Mouse (Mus musculus) heart, postnatal 0 days (tissue): ENCODE data around the gene Cacfd1. TPM values are rescaled to one million over a fixed set of nuclear protein-coding genes. Genes with fewer than 3 reads are reported as not detected.

Experiments used
- ATAC-seq: fragments of 200-750 bp; cut with Nextera tagmentation; 2 replicates; pipeline ENCODE4 v1.8.0; 2017; ENCODE audit warnings: low read depth, moderate number of reproducible peaks, moderate library complexity; ENCODE audit not compliant: insufficient read depth
- DNase-seq: peaks from one replicate; pipeline ENCODE4 v3.0.0-alpha.2; 2016; ENCODE audit warnings: low spot score
- H3K27ac ChIP-seq: fragments of 300-500 bp; sonication (generic); 2 replicates; pipeline ENCODE4 v1.5.1; 2014; ENCODE audit warnings: low read depth, mild to moderate bottlenecking
- H3K27me3 ChIP-seq: fragments of 300-500 bp; sonication (generic); 2 replicates; pipeline ENCODE4 v1.6.1; 2014; ENCODE audit warnings: low read length, mixed read lengths; ENCODE audit not compliant: control insufficient read depth, insufficient read depth
- H3K36me3 ChIP-seq: fragments of 300-500 bp; sonication (generic); replicated peaks from 2 replicates; pipeline ENCODE4 v1.6.1; 2014; ENCODE audit warnings: low read length, mixed read lengths; ENCODE audit not compliant: control insufficient read depth, insufficient read depth
- H3K4me1 ChIP-seq: fragments of 300-500 bp; sonication (generic); 2 replicates; pipeline ENCODE4 v1.6.1; 2014; ENCODE audit warnings: antibody characterized with exemption; ENCODE audit not compliant: control insufficient read depth, insufficient read depth
- H3K4me2 ChIP-seq: fragments of 300-500 bp; sonication (generic); 2 replicates; pipeline ENCODE4 v1.6.1; 2014; ENCODE audit warnings: low read depth, mild to moderate bottlenecking, low read length, moderate library complexity
- H3K4me3 ChIP-seq: fragments of 300-500 bp; sonication (generic); 2 replicates; pipeline ENCODE4 v1.5.1; 2014; ENCODE audit warnings: low read depth, low read length
- H3K9ac ChIP-seq: fragments of 300-500 bp; sonication (generic); replicated peaks from 2 replicates; pipeline ENCODE4 v1.6.1; 2014; ENCODE audit warnings: low read depth, low read length, mixed read lengths
- H3K9me3 ChIP-seq: fragments of 300-500 bp; sonication (generic); replicated peaks from 2 replicates; pipeline ENCODE4 v1.6.1; 2016; ENCODE audit warnings: low read length; ENCODE audit not compliant: control insufficient read depth
- CTCF ChIP-seq: IDR thresholded peaks from 2 replicates; pipeline ENCODE4 v1.5.1; 2016; ENCODE audit warnings: antibody characterized with exemption, control low read depth, low read depth
- EP300 ChIP-seq: IDR thresholded peaks from 2 replicates; pipeline ENCODE4 v1.6.1; 2016; ENCODE audit warnings: antibody characterized with exemption, low read depth
- WGBS: fragments of 180-500 bp; shearing (Covaris S2); extraction: QIAGEN DNeasy Blood & Tissue Kit; methylation state at CpG from one replicate; pipeline ENCODE4 v1.1.7; 2014; 5-methylcytosine and 5-hydroxymethylcytosine counted together
- polyA plus RNA-seq: library from polyadenylated mRNA; unstranded; fragments of >200 nt; fragmentation: Nextera tagmentation; extraction: Ambion mirVana; gene quantifications from 2 replicates; pipeline ENCODE4 v1.2.1, GENCODE M21; 2015
- total RNA-seq: library from RNA; depleted of rRNA; stranded (reverse); fragments of >200 nt; gene quantifications from 2 replicates; pipeline ENCODE4 v1.2.3, GENCODE M21; 2014; ENCODE audit warnings: low replicate concordance; rRNA removed

The Cacfd1 gene
- total RNA-seq: 11.9 and 26.6 TPM in 2 replicates
- polyA plus RNA-seq: 34.6 and 37.3 TPM in 2 replicates

DNA sequence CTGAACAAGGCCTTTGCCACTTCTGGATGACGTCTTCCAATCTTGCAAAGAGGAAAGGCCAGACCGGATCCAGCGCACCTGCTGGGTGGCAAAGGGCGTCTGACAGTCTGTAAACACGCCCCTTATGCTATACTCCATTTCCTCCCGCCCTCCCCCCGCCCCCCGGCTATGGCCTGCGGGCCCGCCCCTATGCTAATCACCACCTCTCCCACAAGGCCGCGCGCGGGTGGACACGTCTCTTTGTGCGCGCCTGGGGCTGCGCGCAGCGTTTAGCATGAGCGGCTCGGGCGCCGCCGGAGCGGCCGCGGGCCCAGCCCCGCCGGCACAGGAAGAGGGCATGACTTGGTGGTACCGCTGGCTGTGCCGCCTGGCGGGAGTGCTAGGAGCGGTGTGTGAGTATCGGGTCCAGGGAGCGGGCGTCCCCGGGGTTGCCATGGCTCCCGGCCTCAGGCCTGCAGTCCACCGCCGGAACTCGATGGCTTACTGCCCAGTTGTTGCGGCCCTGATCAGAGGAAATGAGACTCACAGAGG lies at the start of gene Cacfd1:
TSS of gene Cacfd1 (plus strand) at position 213 of the 531 bp plus-strand sequence.
- DNase-seq (peak; percentile 90), ATAC-seq (peak; percentile 97)
- Histone ChIP-seq H3K9me3 (no peaks in the 10 kb centered on the region), H3K4me3 (peak within 1 kb of the TSS; percentile 77), H3K4me1 (no peaks in the 10 kb centered on the region; the same call in 1 of the 2 replicates), H3K36me3 (peaks cover 14% of the 10 kb centered on the region), H3K27me3 (no peaks in the 10 kb centered on the region), H3K4me2 (peak within 1 kb of the TSS; percentile 64), H3K27ac (peak within 1 kb of the TSS; percentile 80), H3K9ac (peak within 1 kb of the TSS; percentile 83)
- TF ChIP-seq EP300 (peak; percentile 53; the same call in 1 of the 2 replicates), CTCF (no peak)
- WGBS: under 1% methylated on average over 42 of the region's 43 CpGs

DNA sequence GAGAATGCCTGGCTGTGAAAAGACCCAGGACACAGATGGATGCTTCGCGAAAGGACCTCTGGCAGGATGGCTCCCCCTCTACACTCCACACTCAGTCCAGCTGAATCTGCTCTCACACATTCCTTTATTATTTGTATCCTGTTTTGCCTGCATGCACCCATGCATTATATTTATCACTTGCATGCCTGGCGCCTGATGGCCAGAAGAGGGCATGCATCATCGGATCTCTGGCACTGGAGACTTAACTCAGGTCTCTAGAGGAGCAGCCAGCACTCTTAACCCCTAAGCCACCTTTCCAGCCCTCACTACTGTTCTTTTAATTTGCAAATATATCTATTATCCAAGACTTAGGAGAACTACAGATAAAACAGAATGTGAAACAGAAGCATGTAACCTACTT lies 49.0 kb upstream of the Cacfd1 start:
- no peaks in the 10 kb centered on the region for H3K27me3 ChIP-seq

DNA sequence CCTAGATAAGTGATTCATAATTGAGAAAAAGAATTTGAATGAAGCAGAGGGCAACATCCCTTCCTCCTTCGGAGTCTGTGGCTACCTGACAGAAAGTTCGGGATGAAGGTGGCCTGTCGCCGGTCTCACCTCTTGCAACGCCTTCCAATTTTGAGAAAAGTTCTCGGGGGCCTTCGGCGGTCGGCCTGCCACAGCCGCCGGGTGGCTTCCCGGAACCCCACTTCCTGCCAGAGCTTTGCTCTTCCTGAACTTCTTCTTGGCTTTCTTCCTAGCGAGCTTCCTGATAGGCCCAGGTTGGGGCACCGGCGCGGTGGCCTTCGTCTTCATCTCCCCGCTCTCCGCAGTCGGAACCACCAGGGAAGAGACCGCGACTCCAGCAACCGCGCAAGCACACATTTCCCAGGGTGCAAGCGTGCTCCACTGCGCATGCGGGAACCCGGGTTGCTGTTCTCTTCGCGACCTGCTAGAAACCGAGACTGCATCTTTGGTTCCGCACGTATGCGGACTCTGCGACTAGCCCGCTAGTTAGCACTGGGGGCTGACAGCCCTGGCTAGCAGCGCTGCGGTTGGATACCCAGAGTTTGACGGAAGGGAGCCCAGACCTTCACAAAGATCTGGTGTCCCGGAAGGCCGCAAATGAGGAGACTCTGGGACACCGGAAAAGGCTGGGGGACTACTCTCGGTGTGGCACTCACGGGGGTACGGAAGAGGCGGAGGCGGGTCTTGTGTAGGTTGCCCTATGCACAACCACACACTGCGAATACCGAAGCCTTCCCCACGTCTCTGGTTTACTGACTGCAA lies 45.6 kb upstream of the Cacfd1 start, which contains the start of gene Rexo4:
TSS of gene Rexo4 (minus strand) at position 464 of the 801 bp plus-strand sequence.
- Histone ChIP-seq H3K4me1 (peaks cover 16% of the 10 kb centered on the region), H3K9ac (peak within 1 kb of the TSS; percentile 77), H3K27ac (peak within 1 kb of the TSS; percentile 96), H3K9me3 (no peaks in the 10 kb centered on the region), H3K36me3 (peaks cover 20% of the 10 kb centered on the region), H3K27me3 (no peaks in the 10 kb centered on the region), H3K4me3 (peak within 1 kb of the TSS; percentile 79), H3K4me2 (peak within 1 kb of the TSS; percentile 89)
- TF ChIP-seq EP300 (no peak; the same call in 1 of the 2 replicates), CTCF (no peak)
- WGBS: under 1% methylated on average over 50 of the region's 50 CpGs
- DNase-seq (peak; percentile 93), ATAC-seq (peak; percentile 94)

More for the DNA sequence above, 49.0 kb upstream of the Cacfd1 start:
- H3K36me3 ChIP-seq: peaks cover 50% of the 10 kb centered on the region
- no peak overlapping the region for H3K9ac ChIP-seq
- no peak overlapping the region for H3K27ac ChIP-seq
- 72% methylated on average over 4 of the region's 4 CpGs for WGBS
- H3K4me1 ChIP-seq: peaks cover 16% of the 10 kb centered on the region
- no peak overlapping the region for H3K4me3 ChIP-seq
- no peak overlapping the region for H3K4me2 ChIP-seq
- TF ChIP-seq EP300 (no peak), CTCF (peak; percentile 45)
- DNase-seq (no peak), ATAC-seq (no peak)
- no peaks in the 10 kb centered on the region for H3K9me3 ChIP-seq

DNA sequence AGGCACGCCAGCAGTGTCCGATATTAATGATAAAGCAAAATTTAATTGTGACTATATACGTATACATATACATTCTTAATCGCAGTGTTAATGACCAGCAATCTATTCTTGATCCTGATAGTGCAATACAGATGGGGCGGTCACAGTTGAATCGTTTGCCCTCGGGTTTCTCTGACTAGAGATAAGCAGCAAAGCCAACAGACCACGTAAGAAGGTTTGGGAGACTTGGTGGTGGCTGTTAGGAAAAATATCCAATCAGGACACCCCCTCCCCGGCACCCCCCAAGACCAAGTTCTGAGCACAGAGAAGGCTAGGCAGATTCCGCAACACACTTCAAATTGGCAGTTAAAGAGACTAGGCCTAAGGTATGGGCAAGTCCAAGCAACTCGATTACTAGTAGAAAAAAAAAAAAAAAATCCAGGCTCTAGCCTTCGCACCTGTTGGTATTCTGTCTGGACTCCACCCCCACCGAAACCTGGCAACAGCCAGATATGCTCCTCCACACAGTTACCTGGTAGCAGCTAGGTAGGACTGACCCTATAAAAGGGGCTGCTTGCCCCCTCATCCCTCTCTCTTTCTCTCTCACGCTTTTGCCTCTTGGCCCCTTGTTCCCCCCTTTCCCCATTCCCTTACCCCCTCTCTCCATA lies 44.9 kb upstream of the Cacfd1 start:
- peaks cover 16% of the 10 kb centered on the region for H3K4me1 ChIP-seq
- peak overlapping the region; percentile 96 for H3K27ac ChIP-seq
- TF ChIP-seq EP300 (no peak), CTCF (no peak)
- peaks cover 15% of the 10 kb centered on the region for H3K36me3 ChIP-seq
- H3K9ac ChIP-seq: peak overlapping the region; percentile 77
- no peaks in the 10 kb centered on the region for H3K9me3 ChIP-seq
- no peaks in the 10 kb centered on the region for H3K27me3 ChIP-seq
- H3K4me3 ChIP-seq: peak overlapping the region; percentile 79
- no peak for DNase-seq
- WGBS: 16% methylated on average over 14 of the region's 14 CpGs
- peak overlapping the region; percentile 89 for H3K4me2 ChIP-seq
- ATAC-seq: no peak

DNA sequence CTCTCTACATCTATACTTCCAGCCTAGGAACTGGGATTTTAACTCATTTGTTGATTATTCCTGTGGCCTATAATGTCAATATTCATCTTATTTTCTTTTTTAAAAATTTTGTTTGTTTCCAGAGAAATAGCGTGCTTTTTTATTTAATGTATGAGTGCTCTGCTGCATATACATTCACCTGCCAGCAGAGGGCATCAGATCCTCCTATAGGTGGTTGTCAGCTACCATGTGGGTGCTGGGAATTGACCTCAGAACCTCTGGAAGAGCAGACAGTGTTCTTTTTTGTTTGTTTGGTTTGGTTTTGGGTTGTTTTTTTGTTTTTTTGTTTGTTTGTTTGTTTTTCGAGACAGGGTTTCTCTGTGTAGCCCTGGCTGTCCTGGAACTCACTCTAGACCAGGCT lies 42.5 kb upstream of the Cacfd1 start:
- Histone ChIP-seq H3K4me2 (no peak overlapping the region), H3K4me3 (no peak overlapping the region), H3K4me1 (peaks cover 16% of the 10 kb centered on the region), H3K9me3 (no peaks in the 10 kb centered on the region), H3K27me3 (no peaks in the 10 kb centered on the region), H3K9ac (no peak overlapping the region), H3K36me3 (no peaks in the 10 kb centered on the region), H3K27ac (no peak overlapping the region)
- TF ChIP-seq EP300 (no peak), CTCF (peak; percentile 10; the same call in 1 of the 2 replicates)
- ATAC-seq: no peak
- DNase-seq: no peak
- 71% methylated on average over 2 of the region's 2 CpGs for WGBS
